Mouse (Mus musculus) kidney, postnatal 25 days (tissue): Measurements from ENCODE around the gene Cmas.

Source experiments
- DNase-seq, 2 experiments: peaks; one replicate each; pipeline ENCODE4 v3.0.0; 2021; ENCODE audit warnings: mixed read lengths in 2 of 2

The Cmas gene

GRCm38 (mm10) chr6:142756507-142757333, at the start of gene Cmas:
Cmas (plus strand) TSS chr6:142756686.
- peak; percentile 94 to 95 for DNase-seq

DNA sequence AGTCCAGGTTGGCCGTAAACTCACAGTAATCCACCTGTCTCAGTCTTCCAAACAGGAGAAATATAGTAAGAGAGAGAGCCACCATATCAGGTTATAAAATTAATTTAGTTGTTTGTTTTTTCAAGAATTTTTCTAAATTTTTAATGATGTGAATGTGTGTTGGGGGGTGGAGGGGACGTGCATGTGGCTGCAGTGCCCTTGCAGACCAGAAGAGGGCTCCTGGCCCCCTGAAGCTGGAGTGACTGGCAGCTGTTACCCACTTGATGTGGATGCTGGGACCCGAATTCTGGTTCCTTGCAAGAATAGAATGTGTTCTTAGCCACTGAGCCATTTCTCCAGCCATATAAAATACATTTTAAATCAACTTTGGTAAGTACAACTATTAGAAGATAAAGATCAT, 49.8 kb upstream of the Cmas start:
- no peak for DNase-seq

GRCm38 (mm10) chr6:142708369-142708768, 48.1 kb upstream of the Cmas start:
- DNase-seq: no peak

GRCm38 (mm10) chr6:142710690-142711089, 45.8 kb upstream of the Cmas start:
- no peak for DNase-seq

GRCm38 (mm10) chr6:142711106-142711505, 45.4 kb upstream of the Cmas start:
- no peak for DNase-seq

GRCm38 (mm10) chr6:142715026-142715425, 41.5 kb upstream of the Cmas start:
- no peak for DNase-seq

DNA sequence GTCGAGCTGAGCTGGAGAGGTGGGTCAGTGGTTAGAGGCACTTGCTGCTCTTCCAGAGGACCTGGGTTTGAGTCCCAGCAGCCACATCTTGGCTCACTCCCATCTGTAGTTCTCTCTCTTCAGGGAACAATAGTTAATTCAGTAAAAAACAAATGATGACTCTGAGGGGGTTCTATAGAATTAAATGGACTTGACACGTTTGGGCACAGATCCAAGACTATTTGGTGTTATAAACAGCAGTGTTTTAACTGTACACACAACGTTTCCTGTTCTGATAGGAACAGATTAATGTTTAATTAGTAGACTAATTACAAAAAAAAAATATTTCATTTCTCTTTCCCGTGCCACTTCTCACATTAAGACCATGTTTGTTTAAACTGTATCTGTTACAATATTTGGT, 39.3 kb upstream of the Cmas start:
- DNase-seq: no peak

- no peak for DNase-seq
These were observed 38.3 kb upstream of the Cmas start for GRCm38 (mm10) chr6:142718167-142718566.

GRCm38 (mm10) chr6:142720641-142721040, 35.8 kb upstream of the Cmas start:
- DNase-seq: no peak

DNA sequence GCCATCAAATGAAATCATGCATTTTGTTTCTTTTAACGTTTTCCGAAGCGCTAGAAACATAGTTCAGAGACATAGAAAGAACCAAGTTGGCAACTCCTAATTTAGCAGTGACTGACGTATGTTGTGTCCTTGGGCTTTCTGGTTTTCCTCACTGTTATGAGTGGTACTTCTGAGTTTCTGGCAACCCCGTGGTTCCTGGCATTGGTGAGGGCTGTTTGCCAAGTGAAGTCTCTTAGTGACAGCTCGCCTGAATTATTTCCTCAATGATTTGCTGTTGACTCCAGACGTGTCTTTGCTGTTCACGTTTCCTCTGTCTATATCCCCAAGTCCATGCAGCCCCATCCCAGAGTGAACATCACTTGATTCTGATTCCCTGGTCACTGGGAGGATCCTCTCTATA, 34.8 kb upstream of the Cmas start:
- DNase-seq: no peak

GRCm38 (mm10) chr6:142726032-142726431, 30.5 kb upstream of the Cmas start:
- DNase-seq: no peak

DNA sequence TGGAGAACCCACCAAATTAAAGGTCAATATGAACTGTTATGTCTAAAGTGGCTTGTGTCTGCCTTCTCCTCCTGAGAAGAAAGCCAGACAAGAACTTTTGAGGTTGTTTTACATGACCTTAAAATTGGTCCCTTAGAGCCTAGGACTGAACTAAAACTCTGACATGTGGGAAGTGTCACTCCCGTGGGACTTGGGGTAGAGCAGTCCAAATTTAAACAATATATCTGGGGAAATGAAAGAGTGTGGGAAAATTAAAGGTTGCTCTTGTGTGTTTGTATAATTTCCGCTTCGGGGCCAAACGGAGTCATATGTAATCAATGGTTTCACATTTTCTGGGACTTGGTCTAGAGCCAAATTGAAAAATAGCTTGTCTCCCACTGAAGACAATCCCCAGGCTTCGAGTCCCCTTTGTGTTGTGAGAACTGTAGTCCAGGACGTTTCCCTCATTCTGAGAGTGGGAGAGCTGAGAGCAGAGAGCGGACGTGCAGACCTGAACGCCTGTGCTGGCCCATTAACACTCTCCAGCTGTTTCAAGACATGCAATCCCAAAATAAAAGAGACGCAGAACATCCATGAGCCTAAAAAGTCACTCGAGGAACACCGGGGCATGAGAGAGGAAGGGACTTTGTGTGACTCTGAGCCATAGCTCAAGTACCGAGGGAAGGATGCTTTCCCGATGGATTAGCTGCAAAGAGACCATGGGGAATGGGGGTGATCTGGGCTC, 23.8 kb upstream of the Cmas start:
- no peak for DNase-seq

DNA sequence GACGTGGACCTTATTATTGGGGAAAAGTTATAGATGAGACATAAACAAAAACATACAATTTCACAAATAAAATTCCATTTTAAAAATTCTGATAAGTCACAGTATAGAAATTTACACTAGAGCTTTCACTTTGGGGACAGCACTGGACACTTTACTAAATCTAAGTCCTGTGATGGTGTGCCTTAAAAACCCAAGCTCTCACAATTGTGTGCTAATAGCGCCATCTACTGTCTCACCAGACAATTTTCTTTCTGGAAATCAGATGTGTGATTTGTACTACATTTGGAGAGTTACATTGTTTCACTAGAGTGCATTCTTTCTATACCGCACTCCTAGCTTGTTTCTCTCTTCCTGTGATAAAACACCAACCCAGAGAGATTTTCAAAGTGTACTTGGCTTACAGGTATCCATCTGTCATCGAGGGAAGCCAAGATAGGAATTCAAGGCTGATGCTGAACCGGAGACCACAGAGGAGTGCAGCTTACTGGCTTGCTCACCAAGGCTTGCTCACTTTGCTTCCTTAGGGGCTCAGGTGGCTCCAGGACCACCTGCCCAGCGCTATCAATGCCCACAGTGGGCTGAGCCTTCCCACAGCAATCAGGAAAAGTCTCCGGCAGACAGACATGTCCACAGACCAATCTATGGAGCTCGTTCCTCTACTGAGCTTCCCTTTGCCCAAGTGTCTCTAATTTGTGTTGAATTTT, 21.0 kb upstream of the Cmas start:
- peak in 1 of 2 experiments; percentile 14 for DNase-seq

GRCm38 (mm10) chr6:142738225-142738624, 18.3 kb upstream of the Cmas start:
- no peak for DNase-seq

DNA sequence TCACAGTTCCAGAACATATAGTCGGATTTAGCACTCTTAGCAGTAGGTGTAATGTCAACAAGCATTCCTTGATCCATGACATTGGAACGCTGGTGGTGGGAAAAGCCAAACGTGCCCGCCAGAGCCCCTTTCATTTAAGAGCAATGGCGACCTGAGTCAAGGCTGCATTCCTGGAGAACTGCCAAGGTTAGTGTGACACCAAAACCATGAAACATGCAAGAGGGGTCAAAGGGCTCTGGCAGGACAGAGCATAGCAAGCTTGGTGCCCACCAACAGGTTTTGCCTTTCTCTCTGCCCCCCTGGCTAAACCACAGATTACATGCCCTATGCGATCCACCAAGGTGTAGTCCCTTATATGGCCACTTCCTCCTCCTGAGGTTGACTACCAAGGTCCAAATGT, 17.8 kb upstream of the Cmas start:
- DNase-seq: peak in 1 of 2 experiments; percentile 14

GRCm38 (mm10) chr6:142741763-142742162, 14.7 kb upstream of the Cmas start:
- DNase-seq: no peak

- no peak for DNase-seq
These were observed 13.3 kb upstream of the Cmas start for GRCm38 (mm10) chr6:142743193-142743592.

DNA sequence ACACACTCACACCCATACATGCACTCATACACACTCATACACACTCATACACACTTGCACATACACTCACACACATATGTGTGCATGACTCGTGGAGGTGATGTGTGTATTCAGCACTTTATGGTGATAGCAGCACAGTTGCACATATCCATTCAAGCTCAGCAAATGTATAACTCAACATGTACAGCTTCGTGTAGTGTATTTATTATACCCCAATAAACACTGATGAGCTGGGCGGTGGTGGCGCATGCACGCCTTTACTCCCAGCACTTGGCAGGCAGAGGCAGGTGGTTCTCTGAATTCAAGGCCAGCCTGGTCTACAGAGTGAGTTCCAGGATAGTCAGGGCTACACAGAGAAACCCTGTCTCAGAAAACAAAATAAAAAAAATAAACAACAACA, 11.0 kb upstream of the Cmas start:
- DNase-seq: no peak

GRCm38 (mm10) chr6:142746765-142747164, 9.7 kb upstream of the Cmas start:
- no peak for DNase-seq

DNA sequence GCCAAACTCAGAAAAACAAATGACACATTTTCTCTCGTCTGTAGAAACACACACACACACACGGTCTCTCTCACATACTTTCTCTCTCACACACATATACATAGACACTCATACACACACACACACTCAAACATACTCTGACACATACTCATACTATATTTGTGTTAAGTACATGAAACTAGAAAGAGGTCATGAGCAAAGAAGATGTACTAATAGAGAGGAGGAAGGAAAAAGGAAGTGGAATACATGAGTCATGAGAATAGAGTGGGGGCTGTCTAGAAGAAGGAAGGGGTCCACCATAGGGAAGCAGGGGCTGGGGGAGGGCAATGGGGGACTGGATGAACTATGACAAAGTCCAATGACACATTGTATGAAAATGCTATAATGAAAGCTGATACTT, 9.3 kb upstream of the Cmas start:
- no peak for DNase-seq

- DNase-seq: no peak
These were observed 8.3 kb upstream of the Cmas start for GRCm38 (mm10) chr6:142748057-142748708.

DNA sequence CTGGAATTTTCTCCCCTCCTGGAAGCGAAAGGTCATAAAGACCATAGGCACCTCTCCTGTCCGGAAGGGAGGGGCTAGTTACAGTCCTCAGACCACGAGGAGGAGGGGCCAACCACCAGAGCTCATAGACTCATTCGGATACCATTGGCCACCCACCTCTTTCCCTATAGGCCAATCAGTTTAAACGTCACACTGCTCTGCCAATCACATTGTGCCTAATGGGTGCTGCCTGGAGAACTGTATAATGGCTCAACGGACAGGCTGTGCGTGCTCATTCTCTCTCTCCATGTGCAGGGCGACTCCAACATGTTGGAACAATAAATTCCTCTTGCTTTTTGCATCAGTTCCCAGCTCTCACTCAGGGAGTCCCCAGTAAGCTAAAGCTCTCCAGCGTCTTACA, 5.1 kb upstream of the Cmas start:
- DNase-seq: no peak
